Mouse (Mus musculus) brown adipose tissue, adult 24 weeks (tissue): Measurements from ENCODE around the gene Tbc1d12. TPM values are rescaled to one million over a fixed set of nuclear protein-coding genes. Genes with fewer than 3 reads are reported as not detected.

Source experiments
- H3K27ac ChIP-seq: fragments of 200-500 bp; replicated peaks from 2 replicates; pipeline ENCODE4 v1.5.1; 2012; ENCODE audit warnings: low read depth, mild to moderate bottlenecking, low read length
- H3K4me1 ChIP-seq: fragments of 200-500 bp; 2 replicates; pipeline ENCODE4 v1.6.1; 2012; ENCODE audit warnings: low read length, mixed read lengths; ENCODE audit not compliant: control insufficient read depth, insufficient read depth, insufficient read length
- H3K4me3 ChIP-seq: fragments of 200-500 bp; 2 replicates; pipeline ENCODE4 v1.5.1; 2012; ENCODE audit warnings: low read depth, mild to moderate bottlenecking, low read length, moderate library complexity; ENCODE audit not compliant: insufficient read depth
- polyA plus RNA-seq: library from polyadenylated mRNA; stranded (reverse); fragments of >200 nt; gene quantifications from 2 replicates; pipeline ENCODE4 v1.2.4, GENCODE M21; 2012; ENCODE audit not compliant: missing spikeins, insufficient read depth, insufficient read length

Gene Tbc1d12
- polyA plus RNA-seq, 1 experiment: 4.8 TPM

- Histone ChIP-seq H3K4me1 (no peaks in the 10 kb centered on the region), H3K27ac (no peak overlapping the region), H3K4me3 (no peak overlapping the region)
Measured at GRCm38 (mm10) chr19:38944590-38945307, 108.4 kb downstream of the Tbc1d12 start.

Other genes starting within 250 kb of the Tbc1d12 start
- gene Noc3l, start 17.3 kb upstream of the Tbc1d12 start, polyA plus RNA-seq: 5.2 and 5.3 TPM in 2 replicates
- gene Hells, start 94.3 kb downstream of the Tbc1d12 start, polyA plus RNA-seq: 0.21 and 2.5 TPM in 2 replicates
- gene Cyp2c55, start 170.4 kb downstream of the Tbc1d12 start, polyA plus RNA-seq: not detected in 2 replicates
- not detected in 2 replicates for gene Cyp2c65, start 224.4 kb downstream of the Tbc1d12 start, polyA plus RNA-seq